Mouse (Mus musculus) inflammation-experienced regulatory T-cells (primary cell): ENCODE results near the gene 1700023F06Rik. TPM values are rescaled to one million over a fixed set of nuclear protein-coding genes. Genes with fewer than 3 reads are reported as not detected.

Experiments
- polyA plus RNA-seq, 2 experiments: library from polyadenylated mRNA; unstranded; fragments of 100-300 nt; shearing (Covaris generic); gene quantifications; one replicate each; pipeline ENCODE4 v1.2.1; 2017

Gene 1700023F06Rik
- polyA plus RNA-seq = not detected

DNA sequence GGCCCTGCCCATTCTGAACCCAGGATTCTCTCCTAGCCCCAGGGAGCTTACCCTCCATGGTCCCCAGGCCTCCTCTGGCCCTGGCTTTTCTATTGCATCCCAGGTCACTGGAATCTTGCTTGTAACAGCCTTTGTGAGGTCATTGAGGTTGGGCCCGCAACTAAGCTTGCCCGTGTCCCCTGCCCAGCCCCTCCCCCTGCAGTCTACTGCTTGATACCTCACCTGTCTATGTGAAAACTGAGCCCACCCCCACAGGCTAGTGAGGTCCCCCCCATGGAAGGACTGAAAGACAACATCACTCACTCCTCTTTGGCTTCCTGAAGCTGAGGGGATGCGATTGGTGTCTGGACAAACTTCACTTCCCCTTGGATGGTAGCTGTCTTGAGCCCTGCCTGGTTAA lies at the start of gene 1700023F06Rik:
Gene 1700023F06Rik (minus strand): TSS at position 101 of the 400 bp plus-strand sequence.

DNA sequence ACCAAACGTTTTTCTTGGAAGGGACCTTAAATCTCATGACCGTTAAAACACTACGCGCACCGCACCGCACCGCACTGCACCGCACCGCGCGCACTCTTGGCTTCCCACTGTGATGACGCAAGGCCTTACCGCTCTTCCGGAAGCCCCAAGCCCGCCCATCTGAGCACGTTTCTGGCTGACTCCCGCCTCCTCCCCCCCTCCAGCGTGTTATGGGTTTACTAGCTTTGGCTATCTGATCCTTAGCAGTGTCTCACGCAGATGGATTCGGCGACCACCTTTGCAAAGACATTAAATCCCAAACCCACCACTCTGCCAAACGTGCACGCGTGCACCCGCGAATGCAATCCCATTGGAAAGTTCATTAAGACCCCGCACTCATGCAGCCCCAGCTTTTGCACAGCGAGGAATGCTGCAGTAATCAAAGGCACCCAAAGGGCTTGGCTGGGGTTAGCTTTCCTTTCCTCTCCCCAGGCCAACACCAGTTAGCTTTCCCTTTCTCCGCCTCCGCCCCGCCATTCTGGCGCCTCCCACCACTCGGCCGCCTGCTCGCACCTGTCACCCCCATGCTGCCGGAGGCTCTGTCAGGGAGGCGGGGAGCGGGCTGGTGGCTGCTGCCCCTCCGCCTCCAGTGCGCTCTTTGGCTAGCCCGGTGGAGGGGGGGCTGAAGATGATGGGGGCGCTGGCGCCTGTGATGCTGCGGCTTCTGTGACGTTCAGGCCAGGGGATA lies 9.6 kb upstream of the 1700023F06Rik start, which contains the start of gene Spata32:
Gene Spata32 (minus strand): TSS at position 643 of the 727 bp plus-strand sequence.

DNA sequence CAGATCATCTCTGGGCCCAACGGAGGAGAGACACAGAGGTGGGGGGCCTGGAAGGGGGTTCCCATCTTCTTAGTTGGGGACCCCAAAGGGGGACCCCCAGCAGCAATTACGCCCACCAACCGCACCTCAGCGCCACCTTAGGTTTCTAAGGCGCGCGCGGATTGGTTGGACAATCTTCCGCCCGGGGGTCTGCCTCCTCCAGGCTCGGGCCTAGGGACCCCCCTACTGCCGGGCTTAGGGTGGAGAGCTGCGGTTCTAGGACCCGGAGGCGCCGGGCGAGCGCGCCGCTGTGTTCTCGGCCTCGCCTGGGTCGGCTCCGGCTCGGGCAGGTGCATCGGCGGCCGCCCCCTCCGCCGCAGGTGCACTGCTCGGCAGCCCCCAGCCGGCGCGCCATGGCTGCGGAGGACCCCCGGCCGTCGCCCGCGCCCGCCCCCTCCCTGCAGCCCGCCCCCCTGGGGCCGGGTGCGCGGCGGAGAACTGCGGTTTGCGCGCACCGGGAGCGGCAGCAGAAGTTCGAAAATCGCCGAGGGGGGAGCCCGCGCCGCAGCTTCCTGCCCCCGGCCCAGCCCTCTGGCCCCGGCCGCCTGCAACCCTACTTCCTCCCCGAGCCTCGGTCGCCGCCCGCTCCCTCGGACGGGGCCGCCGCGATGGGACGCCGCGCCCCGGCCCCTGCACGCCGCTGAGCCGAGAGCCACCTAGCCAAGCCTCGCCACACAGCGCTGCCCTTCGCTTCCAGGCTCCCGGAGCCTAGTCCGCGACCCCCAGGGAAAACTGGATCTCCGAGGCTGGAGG lies 37.7 kb downstream of the 1700023F06Rik start, which contains the start of gene Fmnl1:
Gene Fmnl1 (plus strand): TSS at position 614 of the 792 bp plus-strand sequence.

Other genes starting within 250 kb of the 1700023F06Rik start
- gene Nmt1, start 180.4 kb downstream of the 1700023F06Rik start, polyA plus RNA-seq = 10 to 100 TPM; 68.4 to 74.0 TPM
- 10 to 100 TPM; 22.0 to 23.7 TPM for gene Dcakd, start 180.2 kb downstream of the 1700023F06Rik start, polyA plus RNA-seq
- 1 to 10 TPM; 1.9 to 3.3 TPM for gene Plcd3, start 106.9 kb downstream of the 1700023F06Rik start, polyA plus RNA-seq
- 10 to 100 TPM; 51.8 to 52.2 TPM for gene Acbd4, start 106.9 kb downstream of the 1700023F06Rik start, polyA plus RNA-seq
- 1 to 10 TPM; 4.8 to 7.9 TPM for gene Hexim1, start 92.3 kb downstream of the 1700023F06Rik start, polyA plus RNA-seq
- 1 to 10 TPM; 4.6 to 5.1 TPM for gene Hexim2, start 76.1 kb downstream of the 1700023F06Rik start, polyA plus RNA-seq
- 100 to 1,000 TPM; 186 to 198 TPM for gene Fmnl1, start 37.5 kb downstream of the 1700023F06Rik start, polyA plus RNA-seq
- gene Spata32, start 9.9 kb upstream of the 1700023F06Rik start, polyA plus RNA-seq = under 1 TPM in 1 of 2 experiments, not detected in 1; 0.43 TPM
- 10 to 100 TPM; 26.6 to 49.7 TPM for gene Map3k14, start 58.9 kb upstream of the 1700023F06Rik start, polyA plus RNA-seq
- gene Arhgap27, start 155.1 kb upstream of the 1700023F06Rik start, polyA plus RNA-seq = 10 to 100 TPM; 89.5 to 98.3 TPM
- gene Plekhm1, start 204.1 kb upstream of the 1700023F06Rik start, polyA plus RNA-seq = 10 to 100 TPM; 15.7 to 24.0 TPM